Mouse (Mus musculus) midbrain, embryonic 16.5 days (tissue): ENCODE results near the gene Gm28305. TPM values are rescaled to one million over a fixed set of nuclear protein-coding genes. Genes with fewer than 3 reads are reported as not detected.

ENCODE experiments used
- ATAC-seq: fragments of 200-750 bp; cut with Nextera tagmentation; 2 replicates; pipeline ENCODE4 v1.8.0; 2017; ENCODE audit warnings: moderate TSS enrichment
- H3K27ac ChIP-seq: fragments of 300-500 bp; sonication (generic); 2 replicates; pipeline ENCODE4 v1.5.1; 2014; ENCODE audit warnings: mild to moderate bottlenecking, low read length, mixed read lengths
- H3K27me3 ChIP-seq: fragments of 300-500 bp; sonication (generic); 2 replicates; pipeline ENCODE4 v1.6.1; 2014; ENCODE audit warnings: low read depth, low read length, mixed read lengths; ENCODE audit not compliant: control insufficient read depth, insufficient read depth
- H3K36me3 ChIP-seq: fragments of 300-500 bp; sonication (generic); 2 replicates; pipeline ENCODE4 v1.6.1; 2014; ENCODE audit warnings: mild to moderate bottlenecking, low read length, moderate library complexity, mixed read lengths; ENCODE audit not compliant: control insufficient read depth, insufficient read depth
- H3K4me1 ChIP-seq: fragments of 300-500 bp; sonication (generic); 2 replicates; pipeline ENCODE4 v1.6.1; 2014; ENCODE audit warnings: mild to moderate bottlenecking, low read length, mixed read lengths; ENCODE audit not compliant: control insufficient read depth, insufficient read depth
- H3K4me2 ChIP-seq: fragments of 300-500 bp; sonication (generic); 2 replicates; pipeline ENCODE4 v1.6.1; 2014; ENCODE audit warnings: mild to moderate bottlenecking, low read length, mixed read lengths
- H3K4me3 ChIP-seq: fragments of 300-500 bp; sonication (generic); 2 replicates; pipeline ENCODE4 v1.5.1; 2014; ENCODE audit warnings: low read depth, mild to moderate bottlenecking, low read length, moderate library complexity, mixed read lengths
- H3K9ac ChIP-seq: fragments of 300-500 bp; sonication (generic); 2 replicates; pipeline ENCODE4 v1.6.1; 2014; ENCODE audit warnings: low read depth, low read length, mixed read lengths
- H3K9me3 ChIP-seq: fragments of 300-500 bp; sonication (generic); replicated peaks from 2 replicates; pipeline ENCODE4 v1.6.1; 2014; ENCODE audit warnings: mild to moderate bottlenecking, low read length, mixed read lengths; ENCODE audit not compliant: control insufficient read depth, poor library complexity, severe bottlenecking
- WGBS: fragments of 180-500 bp; shearing (Covaris S2); extraction: QIAGEN DNeasy Blood & Tissue Kit; methylation state at CpG from one replicate; pipeline ENCODE4 v1.1.7; 2014; 5-methylcytosine and 5-hydroxymethylcytosine counted together
- polyA plus RNA-seq: library from polyadenylated mRNA; unstranded; fragments of >200 nt; fragmentation: Nextera tagmentation; extraction: Ambion mirVana; gene quantifications from 2 replicates; pipeline ENCODE4 v1.2.1, GENCODE M21; 2015

The Gm28305 gene
- polyA plus RNA-seq, 1 experiment from 2014 or later, result not detected

- H3K4me2 ChIP-seq, result peak within 1 kb of the TSS; percentile 88
- H3K4me3 ChIP-seq, result peak within 1 kb of the TSS; percentile 73
- H3K4me1 ChIP-seq, result peaks cover 17% of the 10 kb centered on the region
- H3K27ac ChIP-seq, result peak within 1 kb of the TSS; percentile 74
- ATAC-seq, result peak; percentile 90
- peak within 1 kb of the TSS; percentile 80 for H3K9ac ChIP-seq
- H3K27me3 ChIP-seq, result no peaks in the 10 kb centered on the region
- no peaks in the 10 kb centered on the region for H3K9me3 ChIP-seq
- H3K36me3 ChIP-seq, result peaks cover 13% of the 10 kb centered on the region
- under 1% methylated on average over 58 of the region's 59 CpGs for WGBS
These were observed 22.2 kb downstream of the Gm28305 start, which contains the start of gene Uba5 for GRCm38 (mm10) chr9:104062430-104063243. Uba5 (minus strand) TSS chr9:104063134.

GRCm38 (mm10) chr9:104063244-104063961 is 22.9 kb downstream of the Gm28305 start, which contains the start of gene Acad11:
Acad11 (plus strand) TSS chr9:104063377.
- peaks cover 6% of the 10 kb centered on the region; the same call in 1 of the 2 replicates for H3K36me3 ChIP-seq
- peak within 1 kb of the TSS; percentile 73 for H3K4me3 ChIP-seq
- peak within 1 kb of the TSS; percentile 74 for H3K27ac ChIP-seq
- peak within 1 kb of the TSS; percentile 88 for H3K4me2 ChIP-seq
- ATAC-seq, result peak; percentile 98
- no peaks in the 10 kb centered on the region for H3K9me3 ChIP-seq
- H3K4me1 ChIP-seq, result peaks cover 17% of the 10 kb centered on the region
- H3K9ac ChIP-seq, result peak within 1 kb of the TSS; percentile 80
- under 1% methylated on average over 30 of the region's 30 CpGs for WGBS
- no peaks in the 10 kb centered on the region for H3K27me3 ChIP-seq

GRCm38 (mm10) chr9:104064571-104064970 is 24.1 kb downstream of the Gm28305 start:
- Histone ChIP-seq H3K4me2 (no peak overlapping the region), H3K9ac (no peak overlapping the region), H3K4me3 (no peak overlapping the region), H3K9me3 (no peaks in the 10 kb centered on the region), H3K27ac (no peak overlapping the region), H3K4me1 (peaks cover 17% of the 10 kb centered on the region), H3K36me3 (peaks cover 6% of the 10 kb centered on the region; the same call in 1 of the 2 replicates), H3K27me3 (no peaks in the 10 kb centered on the region)
- ATAC-seq, result no peak
- 30% methylated on average over 1 of the region's 1 CpGs for WGBS

- no peak for ATAC-seq
These were observed 29.8 kb downstream of the Gm28305 start for GRCm38 (mm10) chr9:104070241-104070640.

GRCm38 (mm10) chr9:104070863-104071604 is 30.6 kb downstream of the Gm28305 start:
- no peak overlapping the region for H3K4me2 ChIP-seq
- no peaks in the 10 kb centered on the region for H3K4me1 ChIP-seq
- WGBS, result 81% methylated on average over 8 of the region's 8 CpGs
- H3K27me3 ChIP-seq, result no peaks in the 10 kb centered on the region
- no peak overlapping the region for H3K9ac ChIP-seq
- no peaks in the 10 kb centered on the region for H3K9me3 ChIP-seq
- no peak for ATAC-seq
- no peaks in the 10 kb centered on the region for H3K36me3 ChIP-seq
- no peak overlapping the region for H3K4me3 ChIP-seq
- no peak overlapping the region for H3K27ac ChIP-seq

More at GRCm38 (mm10) chr9:104070241-104070640, 29.8 kb downstream of the Gm28305 start:
- H3K4me2 ChIP-seq, result no peak overlapping the region
- 82% methylated on average over 4 of the region's 4 CpGs for WGBS
- H3K9me3 ChIP-seq, result no peaks in the 10 kb centered on the region
- H3K4me1 ChIP-seq, result no peaks in the 10 kb centered on the region
- H3K4me3 ChIP-seq, result no peak overlapping the region
- no peaks in the 10 kb centered on the region for H3K36me3 ChIP-seq
- H3K27me3 ChIP-seq, result no peaks in the 10 kb centered on the region
- H3K9ac ChIP-seq, result no peak overlapping the region
- no peak overlapping the region for H3K27ac ChIP-seq

- Histone ChIP-seq H3K4me2 (no peak overlapping the region), H3K9me3 (no peaks in the 10 kb centered on the region), H3K9ac (no peak overlapping the region), H3K4me1 (no peaks in the 10 kb centered on the region), H3K4me3 (no peak overlapping the region), H3K27ac (no peak overlapping the region), H3K36me3 (no peaks in the 10 kb centered on the region), H3K27me3 (no peaks in the 10 kb centered on the region)
- ATAC-seq, result no peak
- WGBS, result 63% methylated on average over 2 of the region's 2 CpGs
These were observed 35.3 kb downstream of the Gm28305 start for GRCm38 (mm10) chr9:104075808-104076207.

GRCm38 (mm10) chr9:104078780-104079179 is 38.3 kb downstream of the Gm28305 start:
- H3K4me2 ChIP-seq, result no peak overlapping the region
- ATAC-seq, result no peak
- no peaks in the 10 kb centered on the region for H3K9me3 ChIP-seq
- 100% methylated on average over 1 of the region's 1 CpGs for WGBS
- H3K4me1 ChIP-seq, result no peaks in the 10 kb centered on the region
- no peaks in the 10 kb centered on the region for H3K36me3 ChIP-seq
- H3K27ac ChIP-seq, result no peak overlapping the region
- H3K4me3 ChIP-seq, result no peak overlapping the region
- no peaks in the 10 kb centered on the region for H3K27me3 ChIP-seq
- no peak overlapping the region for H3K9ac ChIP-seq

- whole genome bisulfite sequencing, result 49% methylated on average over 5 of the region's 5 CpGs
- Histone ChIP-seq H3K9me3 (no peaks in the 10 kb centered on the region), H3K27ac (no peak overlapping the region), H3K27me3 (no peaks in the 10 kb centered on the region), H3K4me2 (no peak overlapping the region), H3K4me1 (no peaks in the 10 kb centered on the region), H3K4me3 (no peak overlapping the region), H3K9ac (no peak overlapping the region), H3K36me3 (no peaks in the 10 kb centered on the region)
- ATAC-seq, result no peak
These were observed 38.9 kb downstream of the Gm28305 start for GRCm38 (mm10) chr9:104079379-104079778.
